Mouse (Mus musculus) liver, embryonic 14.5 days (tissue): ENCODE measurements around the gene Nbl1.

Source experiments
- CTCF ChIP-seq: IDR thresholded peaks from 2 replicates; pipeline ENCODE4 v1.5.1; 2016; ENCODE audit warnings: antibody characterized with exemption, low read depth, control low read depth
- EP300 ChIP-seq: IDR thresholded peaks from 2 replicates; pipeline ENCODE4 v1.6.1; 2016; ENCODE audit warnings: antibody characterized with exemption, low read depth

DNA sequence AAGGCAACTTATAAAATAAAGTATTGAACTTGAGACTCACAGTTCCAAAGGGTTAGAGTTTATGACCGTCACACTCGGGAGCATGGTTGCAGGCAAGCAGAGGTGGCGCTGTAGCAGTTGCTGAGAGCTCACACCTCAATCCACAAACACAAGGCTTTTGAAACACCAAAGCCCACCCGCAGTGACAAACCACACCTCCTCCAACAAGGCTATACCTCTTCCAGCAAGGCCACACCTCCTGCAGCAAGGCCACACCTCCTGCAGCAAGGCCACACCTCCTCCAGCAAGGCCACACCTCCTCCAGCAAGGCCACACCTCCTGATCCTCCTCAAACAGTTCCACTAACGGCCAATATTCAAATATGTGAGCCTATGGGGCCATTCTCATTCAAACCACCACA is 48.2 kb downstream of the Nbl1 start:
- no peak for TF ChIP-seq EP300
- no peak for TF ChIP-seq CTCF
